Mouse (Mus musculus): ENCODE results near the gene Slamf9.

- TF ChIP-seq POLR2A (IDR thresholded peaks at IDR 0.05; ENCODE audit: insufficient read length, low read depth) (no peak), MAX (IDR thresholded peaks at IDR 0.05; ENCODE audit: low read depth) (no peak), POLR2AphosphoS2 (IDR thresholded peaks at IDR 0.05; ENCODE audit: insufficient read length, low read depth) (no peak), E2F4 (IDR thresholded peaks at IDR 0.05; ENCODE audit: insufficient read depth) (no peak), CEBPB (IDR thresholded peaks at IDR 0.05; ENCODE audit: insufficient read depth, poor library complexity, severe bottlenecking) (no peak), USF1 (IDR thresholded peaks at IDR 0.05; ENCODE audit: low read depth) (no peak), MYOG (IDR thresholded peaks at IDR 0.05; ENCODE audit: control insufficient read depth in 1 of 3, insufficient read depth in 1 of 3, insufficient read length in 2 of 3, low read depth in 2 of 3) (no peak), MYOD1 (IDR thresholded peaks at IDR 0.05; ENCODE audit: control insufficient read depth in 1 of 3, insufficient read length in 2 of 3, low read depth in 2 of 3) (no peak), TCF12 (IDR thresholded peaks at IDR 0.05; ENCODE audit: insufficient read depth, poor library complexity, severe bottlenecking) (no peak), REST (IDR thresholded peaks at IDR 0.05; ENCODE audit: insufficient read depth, insufficient read length) (no peak), TCF3 (IDR thresholded peaks at IDR 0.05; ENCODE audit: insufficient read length, low read depth) (no peak)
These were observed 51.4 kb downstream of the Slamf9 start for GRCm38 (mm10) chr1:172526380-172527081.
